Mouse (Mus musculus) CH12.LX (cell line): ENCODE results near the gene Fam3b.

Source experiments
- CTCF ChIP-seq, 2 experiments: IDR thresholded peaks in 1 of 2; conservative IDR thresholded peaks in 1 of 2; 2 replicates each; pipeline ENCODE4 v1.5.1; 2011 to 2012; ENCODE audit warnings: low read depth in 2 of 2, low read length in 2 of 2, improper control_type of control experiment in 1 of 2, inconsistent platforms in 1 of 2, mild to moderate bottlenecking in 1 of 2, moderate library complexity in 1 of 2
- ELF1 ChIP-seq: IDR thresholded peaks from 2 replicates; pipeline ENCODE4 v1.6.1; 2014; ENCODE audit warnings: low read depth, mild to moderate bottlenecking, inconsistent platforms, low read length, improper control_type of control experiment
- JUND ChIP-seq: conservative IDR thresholded peaks from 2 replicates; pipeline ENCODE4 v1.6.1; 2011; ENCODE audit warnings: low read depth, low read length, improper control_type of control experiment
- MEF2A ChIP-seq: IDR thresholded peaks from 2 replicates; pipeline ENCODE4 v1.6.1; 2014; ENCODE audit warnings: low read depth, mild to moderate bottlenecking, inconsistent platforms, low read length, improper control_type of control experiment, borderline replicate concordance
- PAX5 ChIP-seq: IDR thresholded peaks from 2 replicates; pipeline ENCODE4 v1.6.1; 2012; ENCODE audit warnings: low read length, inconsistent platforms, mixed read lengths
- POLR2A ChIP-seq: IDR thresholded peaks from 2 replicates; pipeline ENCODE4 v1.6.1; 2011; ENCODE audit warnings: low read depth, mild to moderate bottlenecking, improper control_type of control experiment, low read length
- TCF12 ChIP-seq: IDR thresholded peaks from 2 replicates; pipeline ENCODE4 v1.6.1; 2014; ENCODE audit warnings: low read depth, mild to moderate bottlenecking, inconsistent platforms, low read length, improper control_type of control experiment

DNA sequence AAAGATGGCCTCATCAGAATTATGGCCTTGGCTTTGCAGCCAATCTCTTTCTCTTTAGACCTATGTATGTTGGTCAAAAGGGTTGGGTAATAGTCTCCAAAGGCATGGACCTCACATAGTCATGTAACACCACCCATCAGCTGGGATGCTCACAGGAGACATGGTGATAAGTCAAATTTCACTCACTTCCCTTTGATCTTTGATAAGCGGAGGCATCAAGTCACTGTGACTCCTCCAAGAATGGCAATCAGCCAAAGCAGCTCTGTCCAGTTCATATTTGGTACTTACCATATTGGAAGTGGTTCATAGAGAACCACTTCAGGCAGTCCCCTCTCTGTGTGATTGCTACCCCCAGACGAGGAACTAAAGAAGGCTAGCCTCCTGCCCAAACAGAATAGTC lies 39.9 kb downstream of the Fam3b start:
- no peak for TF ChIP-seq POLR2A
- no peak for TF ChIP-seq ELF1
- no peak for TF ChIP-seq PAX5
- TF ChIP-seq CTCF (conservative IDR thresholded peaks at IDR 0.05 in 1 of 2, IDR thresholded peaks at IDR 0.05 in 1 of 2; ENCODE audit: low read depth in 2 of 2, low read length in 2 of 2) = no peak
- TF ChIP-seq TCF12 = no peak
- no peak for TF ChIP-seq MEF2A
- TF ChIP-seq JUND = no peak
